40 mouse cellular contexts compared by ENCODE assay signal in genomic region chr5:73641058-73641457, GRCm38 (mm10). TPM values are rescaled to one million over a fixed set of nuclear protein-coding genes. Genes with fewer than 3 reads are reported as not detected.
"Had no signal": no experiment of that assay in that cellular context is flagged by ENCODE, and none has a peak within 500 bp of the region (broad histone marks: within the 10 kb centered on the region; RNA-seq: fewer than 3 reads in every experiment).

No protein-coding gene starts in this region.

- H3K27ac ChIP-seq: heart, embryonic 13.5 days; heart, embryonic 15.5 days; hindbrain, embryonic 10.5 days; hindbrain, embryonic 12.5 days; hindbrain, embryonic 13.5 days; hindbrain, embryonic 14.5 days; hindbrain, embryonic 15.5 days; hindbrain, postnatal 0 days; intestine, embryonic 15.5 days; kidney, embryonic 15.5 days; kidney, postnatal 0 days; layer of hippocampus, adult 2 months; left cerebral cortex, adult 2 months had no signal

- DNase-seq: heart, postnatal 10 days; heart, postnatal 14 days; heart, postnatal 36 days; heart, postnatal 4 days; kidney, adult 11 months; kidney, adult 18-20 months; kidney, adult 2 months; kidney, adult 8-10 months; kidney, adult 9 months; kidney, postnatal 14 days; kidney, postnatal 25 days; kidney, postnatal 4 days; layer of hippocampus, adult 9-11 months; layer of hippocampus, postnatal 36 days had no signal

- H3K4me3 ChIP-seq: heart, embryonic 12.5 days; heart, embryonic 13.5 days; heart, embryonic 15.5 days; hindbrain, embryonic 10.5 days; hindbrain, embryonic 12.5 days; hindbrain, embryonic 13.5 days; hindbrain, embryonic 15.5 days; intestine, embryonic 15.5 days; kidney, embryonic 15.5 days; layer of hippocampus, adult 2 months; left cerebral cortex, adult 2 months had no signal

- H3K27me3 ChIP-seq: heart, embryonic 12.5 days; heart, embryonic 15.5 days; hindbrain, embryonic 12.5 days; hindbrain, embryonic 13.5 days; hindbrain, embryonic 15.5 days; intestine, embryonic 15.5 days; kidney, embryonic 15.5 days had no signal

- H3K9me3 ChIP-seq: heart, embryonic 12.5 days; heart, embryonic 13.5 days; heart, embryonic 15.5 days; hindbrain, embryonic 10.5 days; hindbrain, embryonic 12.5 days; hindbrain, embryonic 13.5 days; hindbrain, embryonic 15.5 days; intestine, embryonic 15.5 days; kidney, embryonic 15.5 days had no signal

- H3K36me3 ChIP-seq: intestine, embryonic 15.5 days had no signal

- ATAC-seq: hindbrain, embryonic 16.5 days; hindbrain, postnatal 0 days; inflammation-experienced regulatory T-cells, adult 6 months; intestine, embryonic 15.5 days; intestine, embryonic 16.5 days; intestine, postnatal 0 days had no signal

- H3K4me1 ChIP-seq: hindbrain, embryonic 12.5 days; intestine, embryonic 15.5 days; kidney, embryonic 15.5 days had no signal

- H3K9ac ChIP-seq: heart, embryonic 12.5 days; heart, embryonic 13.5 days; heart, embryonic 15.5 days; hindbrain, embryonic 12.5 days; hindbrain, embryonic 13.5 days; hindbrain, embryonic 14.5 days; hindbrain, embryonic 15.5 days; intestine, embryonic 15.5 days; kidney, embryonic 15.5 days had no signal

RNA-seq across cellular contexts. Expression of gene Lrrc66, which starts 8.7 kb away (rescaled TPM):
- total RNA-seq: heart, postnatal 10 days; heart, postnatal 36 days; hindbrain, postnatal 0 days; layer of hippocampus, adult 18-20 months; layer of hippocampus, adult 2 months; layer of hippocampus, postnatal 14 days; layer of hippocampus, postnatal 36 days; left cerebral cortex, adult 18-20 months; left cerebral cortex, adult 2 months had no signal
- polyA plus RNA-seq: heart, embryonic 11.5 days; heart, embryonic 12.5 days; hindbrain, embryonic 10.5 days; hindbrain, embryonic 11.5 days; hindbrain, embryonic 12.5 days; hindbrain, embryonic 13.5 days; hindbrain, embryonic 14.5 days; hindbrain, embryonic 15.5 days; hindbrain, embryonic 16.5 days; hindbrain, postnatal 0 days; kidney, embryonic 14.5 days had no signal

RNA-seq across cellular contexts. Expression of gene Spata18, which starts 10.1 kb away (rescaled TPM):
- total RNA-seq: hematopoietic stem cell, adult 5-6 weeks; left cerebral cortex, adult 2 months had no signal
- polyA plus RNA-seq: heart, embryonic 11.5 days; inflammation-experienced regulatory T-cells, adult 6 months; large intestine, adult 2 months had no signal
